In the genomic region with DNA sequence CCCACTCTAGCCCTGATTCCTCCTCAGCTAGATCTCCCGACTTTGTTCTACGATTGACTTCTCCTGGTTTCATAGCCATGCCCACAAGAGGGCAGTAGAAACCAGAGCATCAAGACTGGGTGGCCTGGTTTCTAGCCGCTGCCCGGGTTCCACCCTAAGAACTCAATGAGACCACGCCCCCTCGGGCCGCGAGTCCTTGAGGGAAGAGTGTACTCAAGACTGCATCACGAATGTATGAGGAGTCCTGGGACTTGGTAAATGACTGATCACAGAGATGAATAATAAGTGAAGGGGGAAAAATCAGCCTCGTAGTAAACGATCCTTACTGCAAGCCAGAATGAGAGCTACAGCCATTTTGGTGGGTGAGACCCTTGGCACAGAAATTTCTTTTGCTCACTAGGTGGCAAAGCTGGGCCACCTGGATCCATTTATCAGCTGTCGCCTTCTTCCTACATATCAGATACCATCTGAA, we compare ENCODE assay signal across 8 mouse cellular contexts. TPM values are rescaled to one million over a fixed set of nuclear protein-coding genes. Genes with fewer than 3 reads are reported as not detected.
DNase-seq lines count a peak whose midpoint lies in the region; ATAC-seq and TF ChIP-seq lines count a peak whose summit lies in the region.

No protein-coding gene starts in this region.

- peak overlapping the region; percentile 43; the same call in 1 of the 2 replicates for H3K9ac ChIP-seq in heart, embryonic 15.5 days
- no peak overlapping the region for H3K9ac ChIP-seq in liver, embryonic 15.5 days
- no peak overlapping the region for H3K9ac ChIP-seq in neural tube, embryonic 12.5 days
- no peak overlapping the region for H3K9ac ChIP-seq in stomach, postnatal 0 days (ENCODE audit: low read length)

- TF ChIP-seq EP300 in stomach, postnatal 0 days (optimal IDR thresholded peaks at IDR 0.05) = no peak

- peak overlapping the region; percentile 58 for H3K4me2 ChIP-seq in heart, embryonic 15.5 days
- H3K4me2 ChIP-seq in liver, embryonic 15.5 days = peak overlapping the region; percentile 53
- H3K4me2 ChIP-seq in neural tube, embryonic 12.5 days (replicated peaks) = peak overlapping the region; percentile 47
- H3K4me2 ChIP-seq in stomach, postnatal 0 days (replicated peaks; ENCODE audit: low read depth) = peak overlapping the region; percentile 42

- H3K4me3 ChIP-seq in E14TG2a.4 (replicated peaks; ENCODE audit: low read length) = 0 out of 2 replicates have a peak overlapping the region, but pooled peaks have one; percentile 20
- H3K4me3 ChIP-seq in heart, embryonic 15.5 days = peak overlapping the region; percentile 45
- H3K4me3 ChIP-seq in liver, embryonic 15.5 days (replicated peaks) = peak overlapping the region; percentile 22
- H3K4me3 ChIP-seq in neural tube, embryonic 12.5 days = peak overlapping the region; percentile 13; the same call in 1 of the 2 replicates
- peak overlapping the region; percentile 15; the same call in 1 of the 2 replicates for H3K4me3 ChIP-seq in stomach, postnatal 0 days (ENCODE audit: low read depth, low read length)

- WGBS in heart, embryonic 15.5 days = 1% methylated on average over 12 of the region's 12 CpGs
- WGBS in liver, embryonic 15.5 days (ENCODE audit: insufficient replicate concordance) = 2% methylated on average over 12 of the region's 12 CpGs
- 2% methylated on average over 12 of the region's 12 CpGs for WGBS in neural tube, embryonic 12.5 days
- 2% methylated on average over 12 of the region's 12 CpGs for WGBS in stomach, postnatal 0 days

- peaks cover 3% of the 10 kb centered on the region for H3K36me3 ChIP-seq in E14TG2a.4 (ENCODE audit: insufficient read depth, low read length)
- no peaks in the 10 kb centered on the region for H3K36me3 ChIP-seq in heart, embryonic 15.5 days
- no peaks in the 10 kb centered on the region for H3K36me3 ChIP-seq in liver, embryonic 15.5 days (replicated peaks)
- H3K36me3 ChIP-seq in neural tube, embryonic 12.5 days = no peaks in the 10 kb centered on the region
- H3K36me3 ChIP-seq in stomach, postnatal 0 days (ENCODE audit: control insufficient read depth, insufficient read depth, low read length) = no peaks in the 10 kb centered on the region

- TF ChIP-seq CTCF in E14TG2a.4 (conservative IDR thresholded peaks at IDR 0.05; ENCODE audit: low read length) = peak; percentile 59
- peak; percentile 94 for TF ChIP-seq CTCF in stomach, postnatal 0 days (IDR thresholded peaks at IDR 0.05; ENCODE audit: low read depth)

- peak; percentile 85 for ATAC-seq in heart, embryonic 15.5 days (replicated peaks; ENCODE audit: insufficient number of reproducible peaks, insufficient read depth, low FRiP score, low read depth)
- 0 out of 2 replicates have a peak, but pooled peaks have one; percentile 34 for ATAC-seq in liver, embryonic 15.5 days (ENCODE audit: insufficient read depth)
- peak; percentile 88 for ATAC-seq in neural tube, embryonic 12.5 days (ENCODE audit: low FRiP score, low read depth)
- ATAC-seq in stomach, postnatal 0 days (ENCODE audit: low FRiP score, low TSS enrichment) = peak; percentile 92

- DNase-seq in c-Kit-negative CD71-positive TER-119-positive erythroid progenitor cells, embryonic 14.5 days (ENCODE audit: low read depth, low spot score) = peak; percentile 69
- peak; percentile 65 for DNase-seq in fibroblast of lung, adult 2 months (ENCODE audit: low read depth)
- peak; percentile 89 for DNase-seq in kidney, postnatal 14 days
- DNase-seq in stomach, postnatal 0 days (ENCODE audit: low spot score) = peak; percentile 92

- H3K27me3 ChIP-seq in E14TG2a.4 (ENCODE audit: insufficient read depth, low read length) = peaks cover 27% of the 10 kb centered on the region
- no peaks in the 10 kb centered on the region; the same call in 1 of the 2 replicates for H3K27me3 ChIP-seq in heart, embryonic 15.5 days
- H3K27me3 ChIP-seq in liver, embryonic 15.5 days = peaks cover 6% of the 10 kb centered on the region; the same call in 1 of the 2 replicates
- no peaks in the 10 kb centered on the region; the same call in 1 of the 2 replicates for H3K27me3 ChIP-seq in neural tube, embryonic 12.5 days (replicated peaks)
- no peaks in the 10 kb centered on the region for H3K27me3 ChIP-seq in stomach, postnatal 0 days (ENCODE audit: control insufficient read depth, insufficient read depth, low read length)

- peaks cover 11% of the 10 kb centered on the region; the same call in 1 of the 2 replicates for H3K9me3 ChIP-seq in E14TG2a.4 (ENCODE audit: low read length)
- no peaks in the 10 kb centered on the region for H3K9me3 ChIP-seq in heart, embryonic 15.5 days (replicated peaks)
- no peaks in the 10 kb centered on the region for H3K9me3 ChIP-seq in liver, embryonic 15.5 days (replicated peaks)
- H3K9me3 ChIP-seq in neural tube, embryonic 12.5 days = 0 out of 2 replicates have a peak, but pooled peaks cover 3% of the 10 kb centered on the region
- H3K9me3 ChIP-seq in stomach, postnatal 0 days (ENCODE audit: control insufficient read depth, low read length) = no peaks in the 10 kb centered on the region

- no peak overlapping the region for H3K27ac ChIP-seq in heart, embryonic 15.5 days
- no peak overlapping the region for H3K27ac ChIP-seq in liver, embryonic 15.5 days (replicated peaks)
- no peak overlapping the region for H3K27ac ChIP-seq in neural tube, embryonic 12.5 days
- no peak overlapping the region for H3K27ac ChIP-seq in stomach, postnatal 0 days (replicated peaks)

- 0 out of 2 replicates have a peak, but pooled peaks cover 4% of the 10 kb centered on the region for H3K4me1 ChIP-seq in E14TG2a.4 (replicated peaks; ENCODE audit: low read depth, low read length)
- 0 out of 2 replicates have a peak, but pooled peaks cover 4% of the 10 kb centered on the region for H3K4me1 ChIP-seq in heart, embryonic 15.5 days (replicated peaks)
- peaks cover 5% of the 10 kb centered on the region for H3K4me1 ChIP-seq in liver, embryonic 15.5 days (replicated peaks)
- no peaks in the 10 kb centered on the region for H3K4me1 ChIP-seq in neural tube, embryonic 12.5 days
- H3K4me1 ChIP-seq in stomach, postnatal 0 days (replicated peaks; ENCODE audit: control insufficient read depth, insufficient read depth) = no peaks in the 10 kb centered on the region

RNA-seq across cellular contexts. Expression of a gene that starts 12.8 kb away (rescaled TPM):
- 0.23 and 0.38 TPM in 2 replicates for polyA plus RNA-seq in heart, embryonic 15.5 days (2015; fragmentation: Nextera tagmentation; extraction: Ambion mirVana)
- polyA plus RNA-seq in liver, embryonic 15.5 days (2015; fragmentation: Nextera tagmentation; extraction: Ambion mirVana) = 0.17 and 0.44 TPM in 2 replicates
- 0.81 and 0.96 TPM in 2 replicates for polyA plus RNA-seq in neural tube, embryonic 12.5 days (2016; fragmentation: Nextera tagmentation; extraction: Ambion mirVana)
- polyA plus RNA-seq in stomach, postnatal 0 days (2015; fragmentation: Nextera tagmentation; extraction: Ambion mirVana) = 0.21 and 0.28 TPM in 2 replicates

RNA-seq across cellular contexts. Expression of a gene that starts 13.4 kb away (rescaled TPM):
- 56.1 and 60.8 TPM in 2 replicates for polyA plus RNA-seq in heart, embryonic 15.5 days (2015; fragmentation: Nextera tagmentation; extraction: Ambion mirVana)
- polyA plus RNA-seq in liver, embryonic 15.5 days (2015; fragmentation: Nextera tagmentation; extraction: Ambion mirVana) = 33.0 and 35.5 TPM in 2 replicates
- 65.1 and 67.6 TPM in 2 replicates for polyA plus RNA-seq in neural tube, embryonic 12.5 days (2016; fragmentation: Nextera tagmentation; extraction: Ambion mirVana)
- polyA plus RNA-seq in stomach, postnatal 0 days (2015; fragmentation: Nextera tagmentation; extraction: Ambion mirVana) = 47.6 and 50.7 TPM in 2 replicates

RNA-seq across cellular contexts. Expression of a gene that starts 21.5 kb away (rescaled TPM):
- polyA plus RNA-seq in heart, embryonic 15.5 days (2015; fragmentation: Nextera tagmentation; extraction: Ambion mirVana) = 1.0 and 4.5 TPM in 2 replicates
- polyA plus RNA-seq in liver, embryonic 15.5 days (2015; fragmentation: Nextera tagmentation; extraction: Ambion mirVana) = 0.24 and 0.54 TPM in 2 replicates
- polyA plus RNA-seq in neural tube, embryonic 12.5 days (2016; fragmentation: Nextera tagmentation; extraction: Ambion mirVana) = 204 and 222 TPM in 2 replicates
- polyA plus RNA-seq in stomach, postnatal 0 days (2015; fragmentation: Nextera tagmentation; extraction: Ambion mirVana) = 11.0 and 11.6 TPM in 2 replicates

RNA-seq across cellular contexts. Expression of a gene that starts 23.6 kb away (rescaled TPM):
- 4.9 and 6.2 TPM in 2 replicates for polyA plus RNA-seq in heart, embryonic 15.5 days (2015; fragmentation: Nextera tagmentation; extraction: Ambion mirVana)
- polyA plus RNA-seq in liver, embryonic 15.5 days (2015; fragmentation: Nextera tagmentation; extraction: Ambion mirVana) = 0.35 TPM in 1 of 2 replicates, not detected in the other
- 11.9 and 12.9 TPM in 2 replicates for polyA plus RNA-seq in neural tube, embryonic 12.5 days (2016; fragmentation: Nextera tagmentation; extraction: Ambion mirVana)
- polyA plus RNA-seq in stomach, postnatal 0 days (2015; fragmentation: Nextera tagmentation; extraction: Ambion mirVana) = 3.2 and 3.5 TPM in 2 replicates

RNA-seq across cellular contexts. Expression of a gene that starts 43.5 kb away (rescaled TPM):
- polyA plus RNA-seq in heart, embryonic 15.5 days (2015; fragmentation: Nextera tagmentation; extraction: Ambion mirVana) = 8.3 and 10.0 TPM in 2 replicates
- polyA plus RNA-seq in liver, embryonic 15.5 days (2015; fragmentation: Nextera tagmentation; extraction: Ambion mirVana) = 8.7 and 9.9 TPM in 2 replicates
- 47.3 and 55.5 TPM in 2 replicates for polyA plus RNA-seq in neural tube, embryonic 12.5 days (2016; fragmentation: Nextera tagmentation; extraction: Ambion mirVana)
- polyA plus RNA-seq in stomach, postnatal 0 days (2015; fragmentation: Nextera tagmentation; extraction: Ambion mirVana) = 3.8 and 4.0 TPM in 2 replicates

Comparison
In these comparisons a context has a peak if more than half of its experiments do, and no peak if none do; other contexts are left out.
1. ATAC-seq: peak in every context shown above with its lines; median percentile 92 in stomach, postnatal 0 days; 88 in neural tube, embryonic 12.5 days; 85 in heart, embryonic 15.5 days; 34 in liver, embryonic 15.5 days.
2. RNA of a gene that starts 21.5 kb away (polyA plus RNA-seq): 204 to 222 TPM in neural tube, embryonic 12.5 days; 11.0 to 11.6 TPM in stomach, postnatal 0 days, 1.0 to 4.5 TPM in heart, embryonic 15.5 days and 0.24 to 0.54 TPM in liver, embryonic 15.5 days; every median in the first group is over 10 times any median in the second.
3. Peak in every context shown above with its lines, with median percentiles within 50 percentile points of each other: H3K4me3 ChIP-seq, DNase-seq and H3K4me2 ChIP-seq.